Mouse (Mus musculus) thymus, adult 2 months (tissue): ENCODE measurements around the gene Cass4. TPM values are rescaled to one million over a fixed set of nuclear protein-coding genes. Genes with fewer than 3 reads are reported as not detected.
A peak's percentile ranks its signal among the peaks of the same experiment; 100 is the strongest.

Experiments
- DNase-seq: peaks from one replicate; pipeline ENCODE4 v3.0.0; 2021
- H3K27ac ChIP-seq: fragments of 200-500 bp; 2 replicates; pipeline ENCODE4 v1.5.1; 2012; ENCODE audit warnings: low read length, control low read depth; ENCODE audit not compliant: control insufficient read depth, insufficient read depth
- H3K27me3 ChIP-seq: fragments of 200-500 bp; 2 replicates; pipeline ENCODE4 v1.6.1; 2012; ENCODE audit warnings: mild to moderate bottlenecking, low read length, moderate library complexity, mixed read lengths; ENCODE audit not compliant: control insufficient read depth, insufficient read depth
- H3K36me3 ChIP-seq: fragments of 200-500 bp; 2 replicates; pipeline ENCODE4 v1.6.1; 2012; ENCODE audit warnings: mild to moderate bottlenecking, low read length, moderate library complexity; ENCODE audit not compliant: control insufficient read depth, insufficient read depth
- H3K4me1 ChIP-seq: fragments of 200-500 bp; replicated peaks from 2 replicates; pipeline ENCODE4 v1.6.1; 2012; ENCODE audit warnings: low read length; ENCODE audit not compliant: control insufficient read depth, insufficient read depth
- H3K4me3 ChIP-seq: fragments of 200-500 bp; 2 replicates; pipeline ENCODE4 v1.5.1; 2012; ENCODE audit warnings: mild to moderate bottlenecking, low read length, control low read depth, moderate library complexity; ENCODE audit not compliant: control insufficient read depth, insufficient read depth
- CTCF ChIP-seq: fragments of 200-500 bp; IDR thresholded peaks from 2 replicates; pipeline ENCODE4 v1.5.1; 2012; ENCODE audit warnings: mild to moderate bottlenecking, control low read depth, low read length, moderate library complexity, borderline replicate concordance; ENCODE audit not compliant: control insufficient read depth, poor library complexity, insufficient read depth; ENCODE audit errors: extremely low read depth
- POLR2A ChIP-seq: fragments of 200-500 bp; IDR thresholded peaks from 2 replicates; pipeline ENCODE4 v1.6.1; 2012; ENCODE audit warnings: mild to moderate bottlenecking, low read length, control low read depth, moderate library complexity; ENCODE audit not compliant: control insufficient read depth, poor library complexity, insufficient read depth; ENCODE audit errors: extremely low read depth
- WGBS: fragments of 180-500 bp; shearing (Covaris S2); methylation state at CpG from one replicate; pipeline ENCODE4 v1.1.7; 2018; 5-methylcytosine and 5-hydroxymethylcytosine counted together
- polyA plus RNA-seq: library from polyadenylated mRNA; depleted of rRNA; stranded (reverse); fragments of >200 nt; gene quantifications from 2 replicates; pipeline ENCODE4 v1.2.3, GENCODE M21; 2012

Gene Cass4
- polyA plus RNA-seq, 1 experiment: 2.2 TPM

DNA sequence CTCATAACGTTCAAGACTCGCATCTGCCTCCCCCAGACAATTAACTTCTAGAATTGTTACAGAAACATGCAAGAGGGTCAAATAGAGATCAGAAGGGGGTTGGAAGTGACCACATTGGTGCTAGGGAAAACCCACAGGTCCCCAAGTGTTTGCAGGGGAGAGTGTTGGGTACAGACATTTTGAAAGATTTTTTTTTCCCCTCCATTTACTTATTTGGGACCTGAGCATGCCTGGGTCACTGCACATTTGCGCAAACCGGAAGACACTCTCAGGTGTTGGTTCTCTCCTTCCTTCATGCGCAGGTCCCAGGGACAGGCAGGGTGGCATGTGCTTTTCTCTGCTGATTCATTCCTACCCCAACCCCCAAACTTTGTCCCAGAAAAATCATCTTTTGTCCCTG lies 23.3 kb downstream of the Cass4 start:
- no peak overlapping the region for H3K27ac ChIP-seq
- H3K36me3 ChIP-seq: no peaks in the 10 kb centered on the region
- TF ChIP-seq CTCF: no peak
- TF ChIP-seq POLR2A: no peak
- H3K4me3 ChIP-seq: no peak overlapping the region
- DNase-seq: no peak
- H3K4me1 ChIP-seq: peaks cover 22% of the 10 kb centered on the region
- no peaks in the 10 kb centered on the region for H3K27me3 ChIP-seq
- WGBS: 95% methylated on average over 5 of the region's 5 CpGs

DNA sequence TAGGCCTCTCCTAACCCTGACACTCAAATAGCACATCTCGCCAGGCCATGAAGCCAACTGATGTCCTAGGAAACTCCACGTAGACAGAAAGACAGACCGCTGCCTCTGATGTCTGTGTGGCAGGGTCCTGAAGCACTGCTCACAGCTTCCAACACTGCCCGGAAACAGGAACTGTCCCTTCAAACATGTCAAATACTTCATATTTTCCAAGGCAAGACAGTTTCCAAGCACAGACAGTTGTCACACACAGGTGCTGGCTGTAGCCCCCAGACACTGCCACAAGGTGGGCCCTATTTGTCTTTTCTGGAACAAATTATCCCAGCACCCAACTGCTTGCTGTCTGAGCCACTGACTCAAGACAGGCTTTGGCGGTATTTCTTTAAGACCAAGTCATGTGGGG lies 24.6 kb downstream of the Cass4 start:
- DNase-seq: no peak
- Histone ChIP-seq H3K27me3 (no peaks in the 10 kb centered on the region), H3K27ac (no peak overlapping the region), H3K4me1 (peaks cover 15% of the 10 kb centered on the region), H3K36me3 (no peaks in the 10 kb centered on the region), H3K4me3 (no peak overlapping the region)
- 94% methylated on average over 5 of the region's 5 CpGs for whole genome bisulfite sequencing
- no peak for TF ChIP-seq POLR2A
- no peak for TF ChIP-seq CTCF

DNA sequence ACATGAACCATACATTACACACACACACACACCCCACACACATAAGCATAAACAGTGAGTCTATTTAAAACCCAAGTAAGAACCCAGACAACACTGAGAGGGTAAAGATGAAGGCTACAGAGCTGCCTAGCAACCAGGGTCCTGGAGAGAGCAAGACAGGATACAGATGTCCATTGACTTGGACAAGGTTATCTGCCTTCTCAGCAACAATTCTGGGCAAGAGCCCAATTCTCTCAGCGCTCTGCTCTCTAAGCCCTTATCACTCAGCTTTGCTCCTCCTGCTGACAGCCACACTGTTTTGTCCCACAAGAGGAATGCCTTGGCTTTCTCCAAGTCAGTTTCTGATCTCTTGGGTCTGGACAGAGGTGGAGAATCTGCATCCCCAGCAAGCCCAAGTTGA lies 37.0 kb downstream of the Cass4 start:
- Histone ChIP-seq H3K27me3 (no peaks in the 10 kb centered on the region), H3K4me1 (peaks cover 61% of the 10 kb centered on the region), H3K36me3 (no peaks in the 10 kb centered on the region), H3K27ac (no peak overlapping the region), H3K4me3 (no peak overlapping the region)
- no peak for TF ChIP-seq CTCF
- TF ChIP-seq POLR2A: no peak
- DNase-seq: no peak
- 91% methylated on average over 1 of the region's 1 CpGs for WGBS

DNA sequence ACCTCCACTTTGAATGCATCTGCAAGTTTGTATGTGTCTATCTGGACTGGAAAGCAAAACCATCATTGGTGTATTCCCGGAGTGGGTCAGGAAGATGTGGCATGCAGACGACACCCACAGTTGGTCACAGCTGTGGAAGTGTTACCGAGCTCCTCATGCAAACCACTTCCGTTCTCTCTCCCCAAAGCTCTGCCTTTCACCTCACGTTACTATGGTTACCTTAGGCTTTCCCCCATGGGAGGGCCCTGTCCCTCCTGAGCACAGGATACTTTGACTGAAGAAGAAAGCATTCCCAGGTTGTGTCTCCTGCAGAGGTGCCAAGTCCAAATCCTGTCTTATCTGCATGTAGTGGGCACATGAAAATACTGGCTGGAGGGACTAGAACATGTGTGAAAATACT lies 40.2 kb downstream of the Cass4 start:
- Histone ChIP-seq H3K4me3 (no peak overlapping the region), H3K27ac (peak overlapping the region; percentile 98), H3K4me1 (peaks cover 71% of the 10 kb centered on the region), H3K36me3 (no peaks in the 10 kb centered on the region), H3K27me3 (no peaks in the 10 kb centered on the region)
- 4% methylated on average over 5 of the region's 5 CpGs for WGBS
- 0 out of 2 replicates have a peak, but pooled peaks have one; percentile 19 for TF ChIP-seq POLR2A
- TF ChIP-seq CTCF: no peak
- DNase-seq: peak; percentile 80

DNA sequence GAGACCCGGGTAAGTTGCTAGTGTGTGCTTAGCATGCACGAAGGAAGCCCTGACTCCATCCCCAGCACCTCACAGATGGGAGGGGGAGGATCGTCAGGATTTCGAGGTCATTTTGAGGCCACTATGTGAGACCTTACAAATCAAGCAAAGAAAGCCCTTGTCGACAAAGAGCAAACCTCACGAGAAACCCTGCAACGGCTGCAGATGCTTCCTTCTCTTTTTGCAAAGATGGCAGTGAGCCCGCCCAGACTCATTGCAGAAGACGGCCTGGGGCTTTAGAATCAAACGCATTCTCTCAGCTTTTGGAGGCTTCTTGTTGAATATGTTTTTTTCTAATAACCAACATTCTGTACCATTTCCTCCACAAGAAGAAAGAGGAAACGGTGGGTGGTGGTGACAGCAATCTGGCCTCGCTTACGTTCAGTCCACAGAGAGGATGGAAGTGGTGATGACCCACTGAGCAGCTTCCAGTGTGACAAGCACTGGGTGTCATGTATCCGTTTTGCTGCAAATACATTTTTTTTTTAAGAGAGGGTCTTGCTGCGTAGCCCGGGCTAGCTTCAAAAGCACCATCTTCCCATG lies 43.9 kb downstream of the Cass4 start:
- WGBS: 13% methylated on average over 16 of the region's 16 CpGs
- Histone ChIP-seq H3K27ac (peak overlapping the region; percentile 84), H3K27me3 (no peaks in the 10 kb centered on the region), H3K4me1 (peaks cover 56% of the 10 kb centered on the region), H3K4me3 (no peak overlapping the region), H3K36me3 (no peaks in the 10 kb centered on the region)
- no peak for TF ChIP-seq POLR2A
- DNase-seq: no peak

DNA sequence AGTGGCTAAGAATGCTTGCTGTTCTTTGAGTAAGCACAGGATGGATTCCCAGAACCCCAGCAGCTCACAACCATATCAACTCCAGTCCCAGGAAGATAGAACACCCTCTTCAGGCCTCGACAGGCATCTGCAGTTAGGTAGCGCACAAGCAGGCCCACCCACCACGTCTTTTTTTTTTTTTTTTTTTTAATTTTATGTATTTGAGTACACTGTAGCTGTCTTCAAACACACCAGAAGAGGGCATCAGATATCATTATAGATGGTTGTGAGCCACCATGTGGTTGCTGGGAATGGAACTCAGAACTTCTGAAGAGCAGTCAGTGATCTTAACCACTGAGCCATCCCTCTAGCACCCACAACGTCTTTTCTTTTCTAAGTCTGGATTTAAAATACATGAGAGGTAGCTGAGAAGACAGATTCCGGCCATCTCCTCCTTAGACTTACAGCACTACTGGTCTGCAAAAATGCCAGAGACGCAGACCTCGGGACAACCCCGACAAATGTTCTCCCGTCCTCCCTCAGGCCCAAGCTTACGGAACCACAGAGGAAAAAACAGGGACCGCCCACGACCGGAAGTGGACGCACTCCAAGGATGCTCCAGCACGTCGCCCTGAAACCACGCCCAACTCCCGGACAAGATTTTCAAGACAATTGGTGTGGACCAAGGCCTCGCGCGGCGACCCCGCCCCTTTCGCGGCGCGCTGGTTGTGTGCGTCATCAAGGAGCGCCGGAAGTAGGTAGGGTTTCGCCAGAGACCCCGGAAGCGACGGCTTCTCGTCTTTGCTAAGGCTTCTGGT lies 46.4 kb downstream of the Cass4 start, which contains the start of gene Rtf2:
TSS of gene Rtf2 (plus strand) at position 714 of the 797 bp plus-strand sequence.
- 4% methylated on average over 35 of the region's 35 CpGs for WGBS
- Histone ChIP-seq H3K36me3 (no peaks in the 10 kb centered on the region; the same call in 1 of the 2 replicates), H3K27me3 (no peaks in the 10 kb centered on the region), H3K4me1 (peaks cover 41% of the 10 kb centered on the region), H3K4me3 (peak within 1 kb of the TSS; percentile 87), H3K27ac (peak within 1 kb of the TSS; percentile 58)
- DNase-seq: peak; percentile 97
- TF ChIP-seq POLR2A: peak; percentile 64; the same call in 1 of the 2 replicates
- TF ChIP-seq CTCF: 0 out of 2 replicates have a peak, but pooled peaks have one; percentile 34

DNA sequence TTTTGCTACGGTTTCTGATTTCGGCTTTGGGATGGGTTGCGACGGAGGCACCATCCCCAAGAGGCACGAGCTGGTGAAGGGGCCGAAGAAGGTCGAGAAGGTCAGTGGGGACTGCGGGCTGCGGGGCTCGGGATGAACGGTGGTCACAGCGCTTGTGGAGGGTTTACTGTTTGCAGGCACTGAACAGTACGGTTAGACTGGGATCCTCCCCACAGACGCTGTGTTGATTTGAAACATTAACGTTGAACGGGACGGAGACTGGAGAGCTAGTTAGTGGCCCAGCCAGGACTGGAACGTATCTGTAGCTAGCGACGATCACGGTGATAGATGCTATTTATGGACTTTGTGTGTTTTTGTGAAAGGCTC lies 47.0 kb downstream of the Cass4 start:
- H3K4me1 ChIP-seq: peaks cover 36% of the 10 kb centered on the region
- TF ChIP-seq POLR2A: no peak
- no peak for TF ChIP-seq CTCF
- H3K36me3 ChIP-seq: peaks cover 6% of the 10 kb centered on the region
- peak overlapping the region; percentile 58 for H3K27ac ChIP-seq
- H3K27me3 ChIP-seq: no peaks in the 10 kb centered on the region
- H3K4me3 ChIP-seq: peak overlapping the region; percentile 87
- DNase-seq: no peak
- 0% methylated on average over 21 of the region's 21 CpGs for WGBS
